Comparison of ENCODE assay signal across 14 mouse cellular contexts in genomic region chr6:24632061-24632460, GRCm38 (mm10). TPM values are rescaled to one million over a fixed set of nuclear protein-coding genes. Genes with fewer than 3 reads are reported as not detected.
A peak's percentile ranks its signal among the peaks of the same experiment; 100 is the strongest.
DNase-seq lines count a peak whose midpoint lies in the region; ATAC-seq and TF ChIP-seq lines count a peak whose summit lies in the region.
"Had no signal": no experiment of that assay in that cellular context is flagged by ENCODE, and none has a peak within 500 bp of the region (broad histone marks: within the 10 kb centered on the region; RNA-seq: fewer than 3 reads in every experiment).

No protein-coding gene starts in this region.

- peak; percentile 79 for DNase-seq in heart, embryonic 10.5 days (ENCODE audit: low spot score)
- DNase-seq in heart, adult 18-20 months, result no peak
- peak; percentile 66 for DNase-seq in liver, adult 2 months (ENCODE audit: extremely low read depth, low read depth, low spot score)
- no peak for DNase-seq in liver
- peak; percentile 35 for DNase-seq in adrenal gland, postnatal 10 days
- no peak for DNase-seq in liver, embryonic 14.5 days (ENCODE audit: low read depth in 3 of 3, low spot score in 3 of 3)
- no peak for DNase-seq in layer of hippocampus, postnatal 36 days
- no peak for DNase-seq in layer of hippocampus, adult 8-10 months (ENCODE audit: low spot score in 2 of 2)
- DNase-seq: cerebellum, postnatal 10 days had no signal

- 28% methylated on average over 4 of the region's 4 CpGs for WGBS in heart, embryonic 10.5 days
- WGBS in liver, adult 2 months, result 17% methylated on average over 4 of the region's 4 CpGs
- WGBS in liver, embryonic 14.5 days (ENCODE audit: insufficient replicate concordance), result 67% methylated on average over 4 of the region's 4 CpGs

- no peak overlapping the region for H3K4me3 ChIP-seq in heart, embryonic 10.5 days
- no peak overlapping the region for H3K4me3 ChIP-seq in liver, adult 2 months (ENCODE audit: insufficient read depth, low read depth, low read length)
- H3K4me3 ChIP-seq in liver, embryonic 14.5 days (ENCODE audit: insufficient read depth in 1 of 2, low read depth in 2 of 2, low read length in 2 of 2), result no peak overlapping the region
- H3K4me3 ChIP-seq: embryonic facial prominence, embryonic 15.5 days; limb, embryonic 15.5 days; midbrain, embryonic 10.5 days had no signal

- H3K79me2 ChIP-seq in liver, adult 2 months (ENCODE audit: control insufficient read depth, insufficient read depth, low read length), result peaks cover 7% of the 10 kb centered on the region; the same call in 1 of the 2 replicates

- H3K9me3 ChIP-seq in heart, embryonic 10.5 days, result no peaks in the 10 kb centered on the region
- no peaks in the 10 kb centered on the region for H3K9me3 ChIP-seq in liver, embryonic 14.5 days (ENCODE audit: control insufficient read depth, low read length)
- H3K9me3 ChIP-seq: embryonic facial prominence, embryonic 15.5 days; limb, embryonic 15.5 days; midbrain, embryonic 10.5 days had no signal

- TF ChIP-seq EP300 in liver, embryonic 14.5 days (IDR thresholded peaks at IDR 0.05; ENCODE audit: low read depth), result no peak

- no peak for TF ChIP-seq CTCF in liver, adult 2 months (IDR thresholded peaks at IDR 0.05; ENCODE audit: low read depth, low read length)
- TF ChIP-seq CTCF in liver, embryonic 14.5 days (IDR thresholded peaks at IDR 0.05; ENCODE audit: low read depth), result no peak

- H3K27me3 ChIP-seq in heart, embryonic 10.5 days (ENCODE audit: insufficient read depth, poor library complexity, severe bottlenecking), result no peaks in the 10 kb centered on the region
- H3K27me3 ChIP-seq in liver, adult 2 months (ENCODE audit: control insufficient read depth, insufficient read depth, low read length), result no peaks in the 10 kb centered on the region
- no peaks in the 10 kb centered on the region for H3K27me3 ChIP-seq in liver, embryonic 14.5 days (ENCODE audit: control insufficient read depth, insufficient read depth, low read length)
- H3K27me3 ChIP-seq: embryonic facial prominence, embryonic 15.5 days; limb, embryonic 15.5 days had no signal

- peaks cover 13% of the 10 kb centered on the region for H3K36me3 ChIP-seq in heart, embryonic 10.5 days
- H3K36me3 ChIP-seq in liver, adult 2 months (ENCODE audit: control insufficient read depth, insufficient read depth, low read length), result peaks cover 11% of the 10 kb centered on the region; the same call in 1 of the 2 replicates
- H3K36me3 ChIP-seq in liver, embryonic 14.5 days (replicated peaks; ENCODE audit: control insufficient read depth, insufficient read depth, low read depth), result peaks cover 7% of the 10 kb centered on the region

- peak; percentile 49 for ATAC-seq in liver, embryonic 14.5 days (ENCODE audit: insufficient read depth)
- ATAC-seq: hindbrain, postnatal 0 days had no signal

- H3K4me2 ChIP-seq in liver, embryonic 14.5 days (ENCODE audit: low read depth), result no peak overlapping the region
- H3K4me2 ChIP-seq: embryonic facial prominence, embryonic 15.5 days; limb, embryonic 15.5 days had no signal

- no peak overlapping the region for H3K9ac ChIP-seq in liver, adult 2 months (ENCODE audit: low read depth, low read length)
- H3K9ac ChIP-seq in liver, embryonic 14.5 days (replicated peaks), result no peak overlapping the region
- H3K9ac ChIP-seq: embryonic facial prominence, embryonic 15.5 days; limb, embryonic 15.5 days had no signal

- H3K4me1 ChIP-seq in heart, embryonic 10.5 days, result peaks cover 11% of the 10 kb centered on the region
- peaks cover 15% of the 10 kb centered on the region for H3K4me1 ChIP-seq in liver, adult 2 months (ENCODE audit: control insufficient read depth, insufficient read depth, low read length)
- H3K4me1 ChIP-seq in liver, embryonic 14.5 days (replicated peaks; ENCODE audit: control insufficient read depth in 2 of 2, insufficient read depth in 2 of 2, low read length in 1 of 2), result 0 out of 4 replicates have a peak, but pooled peaks cover 0 to 2% of the 10 kb centered on the region in 2 experiments
- H3K4me1 ChIP-seq: embryonic facial prominence, embryonic 15.5 days; limb, embryonic 15.5 days; midbrain, embryonic 10.5 days had no signal

- peak overlapping the region; percentile 59; the same call in 1 of the 2 replicates for H3K27ac ChIP-seq in heart, embryonic 10.5 days
- H3K27ac ChIP-seq in liver, adult 2 months (replicated peaks; ENCODE audit: insufficient read depth, low read depth, low read length), result no peak overlapping the region
- no peak overlapping the region for H3K27ac ChIP-seq in liver, embryonic 14.5 days
- H3K27ac ChIP-seq: embryonic facial prominence, embryonic 15.5 days; hindbrain, postnatal 0 days; limb, embryonic 15.5 days; midbrain, embryonic 10.5 days had no signal

- no peak for TF ChIP-seq POLR2A in liver, adult 2 months (IDR thresholded peaks at IDR 0.05; ENCODE audit: extremely low read depth, insufficient read depth, low read length)

RNA-seq across cellular contexts. Expression of gene Wasl, which starts 32.7 kb away (rescaled TPM):
- 56.5 and 61.6 TPM in 2 replicates for polyA plus RNA-seq in heart, embryonic 10.5 days (2016; fragmentation: Nextera tagmentation; extraction: Ambion mirVana)
- 10 to 100 TPM; 26.5 to 26.9 TPM for total RNA-seq in heart, adult 18-20 months (2021)
- total RNA-seq in liver, adult 2 months (2014; rRNA removed), result 36.9 and 40.9 TPM in 2 replicates
- polyA plus RNA-seq in liver, adult 2 months (2012; rRNA removed), result 29.4 and 44.5 TPM in 2 replicates
- total RNA-seq in adrenal gland, postnatal 10 days (2021), result 10 to 100 TPM; 48.4 to 53.4 TPM
- polyA plus RNA-seq in liver, embryonic 14.5 days (2012; rRNA removed), result 5.0 and 6.0 TPM in 2 replicates
- polyA plus RNA-seq in liver, embryonic 14.5 days (2014; fragmentation: Nextera tagmentation; extraction: Ambion mirVana), result 11.4 and 12.9 TPM in 2 replicates
- total RNA-seq in layer of hippocampus, postnatal 36 days (2021), result 100 to 1,000 TPM; 147 to 150 TPM
- total RNA-seq in layer of hippocampus, adult 8-10 months (2022), result 100 to 1,000 TPM; 112 to 126 (median 122) TPM

RNA-seq across cellular contexts. Expression of gene Lmod2, which starts 34.5 kb away (rescaled TPM):
- polyA plus RNA-seq in heart, embryonic 10.5 days (2016; fragmentation: Nextera tagmentation; extraction: Ambion mirVana), result 19.9 and 36.7 TPM in 2 replicates
- 100 to 1,000 TPM; 861 to 872 TPM for total RNA-seq in heart, adult 18-20 months (2021)
- 0.37 TPM in 1 of 2 replicates, not detected in the other for total RNA-seq in liver, adult 2 months (2014; rRNA removed)
- not detected in 2 replicates for polyA plus RNA-seq in liver, adult 2 months (2012; rRNA removed)
- 10 to 100 TPM; 11.5 to 17.4 TPM for total RNA-seq in adrenal gland, postnatal 10 days (2021)
- 0.02 TPM in 2 replicates for polyA plus RNA-seq in liver, embryonic 14.5 days (2012; rRNA removed)
- polyA plus RNA-seq in liver, embryonic 14.5 days (2014; fragmentation: Nextera tagmentation; extraction: Ambion mirVana), result not detected in 2 replicates
- not detected for total RNA-seq in layer of hippocampus, postnatal 36 days (2021)
- total RNA-seq in layer of hippocampus, adult 8-10 months (2022), result not detected
- total RNA-seq: hindbrain, postnatal 0 days; layer of hippocampus, postnatal 14 days had no signal
- polyA plus RNA-seq: hindbrain, postnatal 0 days had no signal

Comparison
In these comparisons a context has a peak if more than half of its experiments do, and no peak if none do; other contexts are left out.
1. DNase-seq: peak in heart, embryonic 10.5 days (single experiment), liver, adult 2 months (single experiment) and adrenal gland, postnatal 10 days (single experiment); none in heart, adult 18-20 months (0 of 2), liver (single experiment), liver, embryonic 14.5 days (0 of 3), layer of hippocampus, postnatal 36 days (0 of 2) and layer of hippocampus, adult 8-10 months (0 of 2).
2. RNA of gene Lmod2, which starts 34.5 kb away (total RNA-seq): 861 to 872 TPM in heart, adult 18-20 months; 11.5 to 17.4 TPM in adrenal gland, postnatal 10 days, 0.37 TPM in liver, adult 2 months, not detected in layer of hippocampus, postnatal 36 days and not detected in layer of hippocampus, adult 8-10 months; every median in the first group is over 10 times any median in the second.